Mouse (Mus musculus) liver, adult 2 months (tissue): ENCODE measurements around the gene Znfx1.

ENCODE experiments used
- CTCF ChIP-seq: fragments of 200-500 bp; IDR thresholded peaks from 2 replicates; pipeline ENCODE4 v1.5.1; 2011; ENCODE audit warnings: low read depth, low read length, control low read depth
- POLR2A ChIP-seq: fragments of 200-500 bp; IDR thresholded peaks from 2 replicates; pipeline ENCODE4 v1.6.1; 2011; ENCODE audit warnings: low read length, control low read depth; ENCODE audit not compliant: insufficient read depth; ENCODE audit errors: extremely low read depth

DNA sequence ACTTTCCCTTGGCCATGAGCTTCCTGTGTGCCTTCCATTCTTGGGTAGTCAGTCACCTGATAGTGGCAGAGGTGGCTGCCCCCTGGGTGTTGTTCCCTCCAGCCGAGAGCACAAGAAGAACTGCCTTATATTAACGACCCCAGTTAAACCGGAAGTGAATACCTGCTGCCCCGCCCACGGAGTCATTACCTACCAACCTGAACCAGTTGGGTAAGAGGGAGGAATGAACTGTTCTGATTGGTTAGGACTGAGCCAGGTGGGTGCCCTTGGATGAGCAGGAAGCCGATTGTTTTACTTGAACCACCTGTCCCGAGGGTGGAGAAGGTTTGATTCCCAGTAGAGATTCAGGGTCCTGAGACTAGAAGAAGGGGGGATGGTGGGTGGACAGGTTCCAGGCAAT is 15.7 kb upstream of the Znfx1 start:
- TF ChIP-seq POLR2A: no peak
- TF ChIP-seq CTCF: no peak
